ENCODE assay signal across 14 mouse cellular contexts in genomic region chr1:179552751-179553150, GRCm38 (mm10). TPM values are rescaled to one million over a fixed set of nuclear protein-coding genes. Genes with fewer than 3 reads are reported as not detected.
DNase-seq lines count a peak whose midpoint lies in the region; ATAC-seq lines count a peak whose summit lies in the region.
"Had no signal": no experiment of that assay in that cellular context is flagged by ENCODE, and none has a peak within 500 bp of the region (broad histone marks: within the 10 kb centered on the region; RNA-seq: fewer than 3 reads in every experiment).

No protein-coding gene starts in this region.

- peaks cover 50% of the 10 kb centered on the region for H3K36me3 ChIP-seq in megakaryocyte, embryonic 14.5 days (replicated peaks; ENCODE audit: low read length)
- no peaks in the 10 kb centered on the region; the same call in none of the 2 replicates for H3K36me3 ChIP-seq in liver, embryonic 15.5 days (replicated peaks)
- H3K36me3 ChIP-seq: forebrain, embryonic 12.5 days had no signal

- no peak for ATAC-seq in megakaryocyte, adult 5-6 weeks (ENCODE audit: poor library complexity, severe bottlenecking)
- ATAC-seq in liver, embryonic 15.5 days (ENCODE audit: insufficient read depth): peak; percentile 41
- ATAC-seq: hindbrain, embryonic 16.5 days; midbrain, embryonic 16.5 days had no signal

- peak overlapping the region; percentile 74 for H3K4me3 ChIP-seq in megakaryocyte, embryonic 14.5 days (replicated peaks)
- H3K4me3 ChIP-seq in liver, embryonic 15.5 days (replicated peaks): no peak overlapping the region
- H3K4me3 ChIP-seq: forebrain, embryonic 12.5 days had no signal

- peak overlapping the region; percentile 82; the same call in 1 of the 2 replicates for H3K27ac ChIP-seq in liver, embryonic 15.5 days (replicated peaks)
- H3K27ac ChIP-seq: forebrain, embryonic 12.5 days had no signal

- no peaks in the 10 kb centered on the region for H3K27me3 ChIP-seq in megakaryocyte, embryonic 14.5 days (replicated peaks)
- no peaks in the 10 kb centered on the region for H3K27me3 ChIP-seq in liver, embryonic 15.5 days
- H3K27me3 ChIP-seq: CH12.LX; forebrain, embryonic 12.5 days had no signal

- H3K4me1 ChIP-seq in megakaryocyte, embryonic 14.5 days: peaks cover 92% of the 10 kb centered on the region
- H3K4me1 ChIP-seq in liver, embryonic 15.5 days (replicated peaks): peaks cover 63% of the 10 kb centered on the region

- H3K9ac ChIP-seq in liver, embryonic 15.5 days: no peak overlapping the region
- H3K9ac ChIP-seq: forebrain, embryonic 12.5 days had no signal

- DNase-seq in gastrocnemius, adult 18-20 months (ENCODE audit: low spot score): peak; percentile 51
- DNase-seq in gastrocnemius, postnatal 25 days: no peak
- DNase-seq in testis, postnatal 14 days (ENCODE audit: low spot score): peak; percentile 46
- DNase-seq in layer of hippocampus, adult 18-20 months (ENCODE audit: low spot score in 2 of 2): no peak
- no peak for DNase-seq in thymus, postnatal 25 days
- DNase-seq: cerebellum, postnatal 36 days; thymus, adult 18-20 months had no signal

- 57% methylated on average over 7 of the region's 7 CpGs for WGBS in liver, embryonic 15.5 days (ENCODE audit: insufficient replicate concordance)

- peak overlapping the region; percentile 54 for H3K4me2 ChIP-seq in liver, embryonic 15.5 days
- H3K4me2 ChIP-seq: forebrain, embryonic 12.5 days had no signal

- no peaks in the 10 kb centered on the region for H3K9me3 ChIP-seq in megakaryocyte, embryonic 14.5 days
- no peaks in the 10 kb centered on the region for H3K9me3 ChIP-seq in liver, embryonic 15.5 days (replicated peaks)
- H3K9me3 ChIP-seq: forebrain, embryonic 12.5 days had no signal

RNA-seq across cellular contexts. Expression of gene Cnst, which starts 6.6 kb away (rescaled TPM):
- total RNA-seq in gastrocnemius, adult 18-20 months (2021): 10 to 100 TPM; 31.6 to 34.2 TPM
- total RNA-seq in gastrocnemius, postnatal 25 days (2021): 10 to 100 TPM; 19.9 to 26.2 TPM
- polyA plus RNA-seq in megakaryocyte, embryonic 14.5 days (2012; ENCODE audit: insufficient read depth, low replicate concordance): 4.7 and 7.3 TPM in 2 replicates
- 13.5 and 14.7 TPM in 2 replicates for total RNA-seq in megakaryocyte, adult 5-6 weeks (2015)
- total RNA-seq in megakaryocyte, adult 5-6 weeks (2017): 22.6 and 23.8 TPM in 2 replicates
- polyA plus RNA-seq in liver, embryonic 15.5 days (2015; fragmentation: Nextera tagmentation; extraction: Ambion mirVana): 12.1 and 12.6 TPM in 2 replicates
- 10 to 100 TPM; 32.4 to 33.2 TPM for total RNA-seq in layer of hippocampus, adult 18-20 months (2021)

RNA-seq across cellular contexts. Expression of gene Tfb2m, which starts 6.7 kb away (rescaled TPM):
- total RNA-seq in gastrocnemius, adult 18-20 months (2021): 10 to 100 TPM; 40.5 to 53.5 TPM
- 10 to 100 TPM; 31.0 to 36.5 TPM for total RNA-seq in gastrocnemius, postnatal 25 days (2021)
- polyA plus RNA-seq in megakaryocyte, embryonic 14.5 days (2012; ENCODE audit: insufficient read depth, low replicate concordance): 5.7 and 6.8 TPM in 2 replicates
- total RNA-seq in megakaryocyte, adult 5-6 weeks (2015): 19.9 and 25.2 TPM in 2 replicates
- 19.6 and 33.1 TPM in 2 replicates for total RNA-seq in megakaryocyte, adult 5-6 weeks (2017)
- 8.2 and 8.3 TPM in 2 replicates for polyA plus RNA-seq in liver, embryonic 15.5 days (2015; fragmentation: Nextera tagmentation; extraction: Ambion mirVana)
- total RNA-seq in layer of hippocampus, adult 18-20 months (2021): 10 to 100 TPM; 23.3 to 28.7 TPM

RNA-seq across cellular contexts. Expression of gene Smyd3, which starts 34.9 kb away (rescaled TPM):
- total RNA-seq in gastrocnemius, adult 18-20 months (2021): 1 to 10 TPM; 5.1 to 5.2 TPM
- 1 to 10 TPM; 4.1 to 4.6 TPM for total RNA-seq in gastrocnemius, postnatal 25 days (2021)
- polyA plus RNA-seq in megakaryocyte, embryonic 14.5 days (2012; ENCODE audit: insufficient read depth, low replicate concordance): 2.4 TPM in 1 of 2 replicates, not detected in the other
- 7.9 and 13.7 TPM in 2 replicates for total RNA-seq in megakaryocyte, adult 5-6 weeks (2015)
- 11.4 and 14.8 TPM in 2 replicates for total RNA-seq in megakaryocyte, adult 5-6 weeks (2017)
- 5.7 TPM in 2 replicates for polyA plus RNA-seq in liver, embryonic 15.5 days (2015; fragmentation: Nextera tagmentation; extraction: Ambion mirVana)
- 10 to 100 TPM; 22.4 TPM for total RNA-seq in layer of hippocampus, adult 18-20 months (2021)

Comparison
In these comparisons a context has a peak if more than half of its experiments do, and no peak if none do; other contexts are left out.
1. DNase-seq: peak in gastrocnemius, adult 18-20 months (single experiment) and testis, postnatal 14 days (single experiment); none in gastrocnemius, postnatal 25 days (single experiment), layer of hippocampus, adult 18-20 months (0 of 2) and thymus, postnatal 25 days (single experiment).